Mouse (Mus musculus) telencephalon, adult 2 months (tissue): ENCODE results near the gene Fnbp1.
A peak's percentile ranks its signal among the peaks of the same experiment; 100 is the strongest.

Source experiments
- DNase-seq: peaks from one replicate; pipeline ENCODE4 v3.0.0-alpha.2; 2011; ENCODE audit warnings: low read depth, low spot score

Fnbp1 gene

DNA sequence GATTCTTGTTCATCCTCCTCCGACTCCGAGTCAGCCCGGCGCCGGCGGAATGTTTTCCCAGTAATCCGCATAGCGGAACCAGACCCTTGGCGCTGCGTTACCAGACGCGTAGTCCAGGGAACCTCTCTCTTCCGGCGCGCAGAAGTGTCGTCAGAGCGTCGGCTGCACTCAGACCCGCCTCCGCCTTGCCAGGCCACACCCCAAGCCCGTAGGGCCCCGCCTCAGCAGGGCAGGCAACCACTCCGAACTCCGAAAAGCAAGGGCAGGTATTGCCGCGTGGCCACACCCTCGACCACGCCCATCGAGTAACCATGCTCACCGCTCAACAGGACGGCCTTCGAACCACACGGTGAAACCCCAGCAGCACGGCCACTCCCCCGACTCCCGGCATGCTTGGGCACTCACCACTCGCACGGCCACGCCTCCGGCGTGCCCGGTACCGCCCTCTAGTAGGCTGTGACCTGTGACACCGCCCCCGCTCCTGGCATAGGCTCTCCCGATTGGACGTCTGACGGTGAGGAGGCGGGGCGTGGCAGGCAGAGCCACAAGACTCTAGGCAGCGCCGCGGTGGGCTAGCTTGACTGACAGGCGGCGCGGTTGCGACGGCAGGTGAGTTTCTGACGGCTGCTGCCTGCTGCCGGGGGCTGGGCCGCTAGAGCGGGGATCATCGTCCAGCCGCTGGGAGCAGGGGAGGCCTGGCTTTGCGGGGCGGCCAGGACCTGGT lies 159.9 kb downstream of the Fnbp1 start, which contains the start of the genes BC005624 and Usp20:
TSS of gene BC005624 (minus strand) at position 412 of the 724 bp plus-strand sequence.
TSS of gene Usp20 (plus strand) at position 490 of the 724 bp plus-strand sequence.
- DNase-seq = peak; percentile 100
